Mouse (Mus musculus) midbrain, embryonic 12.5 days (tissue): Measurements from ENCODE around the gene Theg. TPM values are rescaled to one million over a fixed set of nuclear protein-coding genes. Genes with fewer than 3 reads are reported as not detected.
A peak's percentile ranks its signal among the peaks of the same experiment; 100 is the strongest.

Source experiments
- ATAC-seq: fragments of 200-750 bp; cut with Nextera tagmentation; 2 replicates; pipeline ENCODE4 v1.8.0; 2017; ENCODE audit warnings: low read depth, moderate TSS enrichment, moderate library complexity; ENCODE audit not compliant: low FRiP score
- H3K27ac ChIP-seq: fragments of 300-500 bp; sonication (generic); replicated peaks from 2 replicates; pipeline ENCODE4 v1.5.1; 2016; ENCODE audit warnings: mild to moderate bottlenecking
- H3K27me3 ChIP-seq: fragments of 300-500 bp; sonication (generic); 2 replicates; pipeline ENCODE4 v1.6.1; 2016; ENCODE audit warnings: mild to moderate bottlenecking
- H3K36me3 ChIP-seq: fragments of 300-500 bp; sonication (generic); 2 replicates; pipeline ENCODE4 v1.6.1; 2016
- H3K4me1 ChIP-seq: fragments of 300-500 bp; sonication (generic); 2 replicates; pipeline ENCODE4 v1.6.1; 2016
- H3K4me2 ChIP-seq: fragments of 300-500 bp; sonication (generic); replicated peaks from 2 replicates; pipeline ENCODE4 v1.6.1; 2016; ENCODE audit warnings: mild to moderate bottlenecking, moderate library complexity
- H3K4me3 ChIP-seq: fragments of 300-500 bp; sonication (generic); 2 replicates; pipeline ENCODE4 v1.5.1; 2016; ENCODE audit warnings: mild to moderate bottlenecking
- H3K9ac ChIP-seq: fragments of 300-500 bp; sonication (generic); replicated peaks from 2 replicates; pipeline ENCODE4 v1.6.1; 2016; ENCODE audit warnings: mild to moderate bottlenecking, moderate library complexity
- H3K9me3 ChIP-seq: fragments of 300-500 bp; sonication (generic); 2 replicates; pipeline ENCODE4 v1.6.1; 2016; ENCODE audit warnings: mild to moderate bottlenecking
- WGBS: fragments of 180-500 bp; shearing (Covaris S2); methylation state at CpG from one replicate; pipeline ENCODE4 v1.1.7; 2016; 5-methylcytosine and 5-hydroxymethylcytosine counted together
- polyA plus RNA-seq: library from polyadenylated mRNA; unstranded; fragments of >200 nt; fragmentation: Nextera tagmentation; extraction: Ambion mirVana; gene quantifications from 2 replicates; pipeline ENCODE4 v1.2.1, GENCODE M21; 2016

Theg gene
- polyA plus RNA-seq, 1 experiment from 2014 or later: not detected

DNA sequence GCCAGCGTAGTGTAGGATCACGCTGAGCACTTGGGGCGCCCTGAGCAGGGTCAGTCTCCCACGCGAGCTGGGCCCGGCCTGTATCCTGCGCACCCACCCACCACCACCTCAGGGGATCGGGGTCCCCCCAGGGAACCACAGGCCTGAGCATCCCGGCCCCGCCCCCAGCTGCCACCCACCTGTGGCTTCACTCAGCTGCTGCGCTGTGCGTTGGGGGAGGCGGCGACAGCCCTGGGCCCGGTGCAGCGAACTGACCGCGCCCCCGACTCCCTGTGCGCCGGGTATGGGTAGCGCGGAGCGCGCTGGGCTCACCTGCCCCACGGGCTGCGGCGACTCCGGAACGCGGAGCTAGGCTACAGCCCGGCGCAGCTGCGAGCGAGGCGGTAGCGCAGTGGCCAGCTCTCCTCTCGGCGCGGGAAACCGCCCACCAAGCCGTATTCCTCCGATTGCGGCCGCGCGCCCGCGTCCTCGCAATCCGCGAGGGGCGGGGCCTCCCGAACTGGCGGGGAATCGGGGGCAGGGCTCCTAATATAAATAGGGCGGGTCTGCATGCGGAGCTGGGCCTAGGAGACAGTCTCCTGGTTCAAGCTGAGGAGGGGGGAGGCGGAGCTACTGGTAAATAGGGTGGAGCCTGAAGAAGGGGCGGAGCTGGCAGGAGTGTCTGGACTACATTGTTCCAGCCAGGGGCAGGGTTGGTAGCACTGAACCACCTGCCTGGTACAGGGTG lies 26.6 kb upstream of the Theg start, which contains the start of gene C2cd4c:
Gene C2cd4c, minus strand, starts transcription at position 448 of the 727 bp plus-strand sequence.
- Histone ChIP-seq H3K4me3 (peak within 1 kb of the TSS; percentile 61), H3K9ac (peak within 1 kb of the TSS; percentile 58), H3K36me3 (no peaks in the 10 kb centered on the region), H3K4me2 (peak within 1 kb of the TSS; percentile 100), H3K27ac (no peak within 1 kb of the TSS), H3K9me3 (no peaks in the 10 kb centered on the region), H3K27me3 (peaks cover 54% of the 10 kb centered on the region), H3K4me1 (peaks cover 26% of the 10 kb centered on the region)
- 1% methylated on average over 59 of the region's 60 CpGs for WGBS
- peak; percentile 79 for ATAC-seq

DNA sequence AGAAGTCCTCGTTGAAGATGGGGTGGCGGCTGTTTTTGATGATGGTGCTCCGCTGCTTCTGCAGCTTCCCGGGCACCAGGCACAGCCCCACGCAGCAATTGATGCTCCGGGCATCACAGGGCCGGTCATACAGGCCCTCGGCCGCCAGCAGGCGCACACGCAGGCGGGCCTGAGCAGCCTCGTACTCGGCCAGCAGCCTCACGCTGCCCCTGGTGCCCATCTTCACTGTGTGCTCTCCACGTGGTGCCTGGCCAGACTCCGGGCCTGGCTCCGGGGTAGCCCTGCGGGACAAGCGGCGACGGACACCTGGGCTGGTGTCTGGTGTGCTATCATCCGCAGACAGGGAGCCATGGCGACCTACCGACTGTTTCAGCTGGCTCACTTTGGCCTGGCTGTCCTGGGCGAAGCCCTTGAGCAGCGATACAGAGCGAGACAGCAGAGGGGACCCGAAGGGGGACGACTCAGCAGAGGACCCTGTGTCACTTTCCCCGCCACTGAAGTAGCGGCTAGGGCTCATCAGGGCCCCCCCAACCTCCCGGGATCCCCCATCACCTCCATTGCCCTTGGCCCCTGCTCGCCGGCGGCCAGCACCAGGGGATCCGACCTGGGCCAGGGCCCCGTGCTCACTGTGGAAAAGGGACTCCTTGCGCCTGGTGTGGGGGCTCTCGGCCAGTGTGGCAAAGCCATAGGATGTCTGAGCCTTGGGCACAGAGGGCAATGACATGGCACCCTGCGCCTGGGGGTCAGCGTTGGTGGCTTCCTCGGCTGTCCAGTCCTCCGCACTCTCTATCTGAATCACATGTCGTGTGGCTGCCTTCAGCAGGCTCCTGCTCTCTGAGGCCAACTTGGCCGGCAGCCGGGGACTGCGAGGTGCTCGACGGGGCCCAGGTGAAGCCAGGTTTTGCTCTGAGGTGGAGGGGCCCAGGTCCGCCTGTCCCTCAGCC lies 25.3 kb upstream of the Theg start:
- Histone ChIP-seq H3K27me3 (peaks cover 59% of the 10 kb centered on the region), H3K9ac (peak overlapping the region; percentile 20; the same call in 1 of the 2 replicates), H3K9me3 (no peaks in the 10 kb centered on the region), H3K36me3 (no peaks in the 10 kb centered on the region), H3K27ac (no peak overlapping the region), H3K4me2 (peak overlapping the region; percentile 100), H3K4me1 (peaks cover 26% of the 10 kb centered on the region), H3K4me3 (peak overlapping the region; percentile 61)
- WGBS: 11% methylated on average over 51 of the region's 51 CpGs
- ATAC-seq: peak; percentile 31

GRCm38 (mm10) chr10:79611296-79611695 lies 24.2 kb upstream of the Theg start:
- Histone ChIP-seq H3K27ac (no peak overlapping the region), H3K36me3 (no peaks in the 10 kb centered on the region), H3K9ac (no peak overlapping the region), H3K27me3 (peaks cover 65% of the 10 kb centered on the region), H3K4me1 (peaks cover 26% of the 10 kb centered on the region), H3K9me3 (no peaks in the 10 kb centered on the region), H3K4me3 (no peak overlapping the region), H3K4me2 (peak overlapping the region; percentile 100; the same call in 1 of the 2 replicates)
- ATAC-seq: no peak
- WGBS: 30% methylated on average over 5 of the region's 5 CpGs

DNA sequence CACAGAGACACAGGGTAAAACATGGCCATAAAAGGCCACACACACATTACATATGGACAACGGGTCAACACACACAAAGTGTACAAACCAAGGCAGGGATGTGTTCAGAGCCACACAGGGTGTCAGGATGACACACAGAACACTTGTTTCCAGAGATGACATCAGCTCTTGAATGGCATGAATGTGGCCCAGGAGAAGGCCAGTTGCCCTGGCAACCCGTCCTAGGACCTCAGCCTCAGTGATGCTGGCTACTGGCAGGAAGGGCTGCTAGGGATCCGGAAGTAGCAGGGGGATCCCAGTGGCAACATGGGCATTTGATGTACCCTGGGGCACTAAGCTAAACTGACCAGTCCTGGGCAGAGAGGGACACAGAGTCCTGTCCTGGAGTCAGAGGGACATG lies 22.1 kb upstream of the Theg start:
- Histone ChIP-seq H3K4me3 (no peak overlapping the region), H3K9me3 (no peaks in the 10 kb centered on the region), H3K4me2 (no peak overlapping the region), H3K9ac (no peak overlapping the region), H3K36me3 (no peaks in the 10 kb centered on the region), H3K27me3 (peaks cover 60% of the 10 kb centered on the region), H3K4me1 (peaks cover 26% of the 10 kb centered on the region), H3K27ac (no peak overlapping the region)
- 71% methylated on average over 3 of the region's 3 CpGs for WGBS
- ATAC-seq: no peak

- ATAC-seq: no peak
- WGBS: 41% methylated on average over 2 of the region's 2 CpGs
These were observed 20.8 kb upstream of the Theg start for GRCm38 (mm10) chr10:79607892-79608291.

DNA sequence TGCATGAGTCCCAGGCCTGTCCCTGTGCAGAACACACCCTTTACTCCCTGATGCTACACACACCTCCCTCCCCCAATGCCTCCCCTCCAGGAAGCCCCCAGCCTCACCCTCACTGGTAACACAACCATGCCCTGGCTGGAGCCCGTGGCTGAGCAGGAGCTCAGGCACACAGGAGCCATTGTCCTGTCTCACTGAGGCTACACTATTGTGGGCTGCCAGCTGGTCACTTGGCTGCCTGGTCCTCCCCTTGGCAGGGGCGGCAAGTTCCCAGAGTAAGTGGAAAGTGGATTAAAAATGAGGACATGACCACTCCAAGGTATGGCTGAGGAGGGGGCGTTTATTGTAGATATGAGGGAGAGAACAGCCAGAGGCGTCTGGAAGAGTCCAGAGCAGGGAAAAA lies 19.4 kb upstream of the Theg start:
- ATAC-seq: no peak
- peaks cover 1% of the 10 kb centered on the region; the same call in 1 of the 2 replicates for H3K4me1 ChIP-seq
- H3K9ac ChIP-seq: no peak overlapping the region
- H3K27me3 ChIP-seq: peaks cover 34% of the 10 kb centered on the region
- H3K36me3 ChIP-seq: no peaks in the 10 kb centered on the region
- H3K27ac ChIP-seq: no peak overlapping the region
- no peak overlapping the region for H3K4me3 ChIP-seq
- H3K9me3 ChIP-seq: no peaks in the 10 kb centered on the region
- no peak overlapping the region for H3K4me2 ChIP-seq
- WGBS: 67% methylated on average over 4 of the region's 4 CpGs

More at GRCm38 (mm10) chr10:79607892-79608291, 20.8 kb upstream of the Theg start:
- Histone ChIP-seq H3K4me3 (no peak overlapping the region), H3K36me3 (no peaks in the 10 kb centered on the region), H3K9ac (no peak overlapping the region), H3K27ac (no peak overlapping the region), H3K9me3 (no peaks in the 10 kb centered on the region), H3K4me2 (no peak overlapping the region), H3K27me3 (peaks cover 47% of the 10 kb centered on the region), H3K4me1 (peaks cover 15% of the 10 kb centered on the region)

- H3K27ac ChIP-seq: no peak overlapping the region
- no peak for ATAC-seq
- no peak overlapping the region for H3K4me2 ChIP-seq
- H3K4me1 ChIP-seq: no peaks in the 10 kb centered on the region
- H3K36me3 ChIP-seq: no peaks in the 10 kb centered on the region
- H3K4me3 ChIP-seq: no peak overlapping the region
- no peak overlapping the region for H3K9ac ChIP-seq
- H3K27me3 ChIP-seq: peaks cover 38% of the 10 kb centered on the region
- 85% methylated on average over 4 of the region's 4 CpGs for WGBS
- no peaks in the 10 kb centered on the region for H3K9me3 ChIP-seq
These were observed 10.8 kb upstream of the Theg start for GRCm38 (mm10) chr10:79597936-79598230.

GRCm38 (mm10) chr10:79597051-79597935 lies 10.2 kb upstream of the Theg start:
- Histone ChIP-seq H3K4me1 (no peaks in the 10 kb centered on the region), H3K4me2 (no peak overlapping the region), H3K9me3 (no peaks in the 10 kb centered on the region), H3K4me3 (no peak overlapping the region), H3K27me3 (peaks cover 38% of the 10 kb centered on the region), H3K27ac (no peak overlapping the region), H3K36me3 (no peaks in the 10 kb centered on the region), H3K9ac (no peak overlapping the region)
- WGBS: 29% methylated on average over 13 of the region's 13 CpGs
- no peak; the same call in 1 of the 2 replicates for ATAC-seq

DNA sequence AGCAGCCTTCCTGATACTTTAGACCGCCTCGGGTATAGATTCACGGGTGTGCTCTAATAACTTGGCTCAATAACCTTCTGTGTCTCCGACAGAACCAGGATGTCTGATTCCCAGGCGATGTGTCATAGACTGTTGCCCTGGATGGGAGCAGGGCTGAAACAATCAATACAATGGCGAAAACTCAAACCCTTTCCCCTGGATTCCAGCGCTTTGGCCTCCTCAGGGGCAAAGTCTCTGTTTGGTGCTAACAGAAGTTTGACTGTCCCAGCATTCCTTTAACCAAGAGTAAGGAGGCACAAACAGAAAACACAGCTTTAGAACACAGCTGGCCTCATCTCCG lies 8.4 kb upstream of the Theg start:
- Histone ChIP-seq H3K9me3 (no peaks in the 10 kb centered on the region), H3K27me3 (peaks cover 38% of the 10 kb centered on the region), H3K4me3 (no peak overlapping the region), H3K4me2 (no peak overlapping the region), H3K27ac (no peak overlapping the region), H3K36me3 (no peaks in the 10 kb centered on the region), H3K4me1 (no peaks in the 10 kb centered on the region), H3K9ac (no peak overlapping the region)
- 0 out of 2 replicates have a peak, but pooled peaks have one; percentile 19 for ATAC-seq
- whole genome bisulfite sequencing: 61% methylated on average over 8 of the region's 8 CpGs

DNA sequence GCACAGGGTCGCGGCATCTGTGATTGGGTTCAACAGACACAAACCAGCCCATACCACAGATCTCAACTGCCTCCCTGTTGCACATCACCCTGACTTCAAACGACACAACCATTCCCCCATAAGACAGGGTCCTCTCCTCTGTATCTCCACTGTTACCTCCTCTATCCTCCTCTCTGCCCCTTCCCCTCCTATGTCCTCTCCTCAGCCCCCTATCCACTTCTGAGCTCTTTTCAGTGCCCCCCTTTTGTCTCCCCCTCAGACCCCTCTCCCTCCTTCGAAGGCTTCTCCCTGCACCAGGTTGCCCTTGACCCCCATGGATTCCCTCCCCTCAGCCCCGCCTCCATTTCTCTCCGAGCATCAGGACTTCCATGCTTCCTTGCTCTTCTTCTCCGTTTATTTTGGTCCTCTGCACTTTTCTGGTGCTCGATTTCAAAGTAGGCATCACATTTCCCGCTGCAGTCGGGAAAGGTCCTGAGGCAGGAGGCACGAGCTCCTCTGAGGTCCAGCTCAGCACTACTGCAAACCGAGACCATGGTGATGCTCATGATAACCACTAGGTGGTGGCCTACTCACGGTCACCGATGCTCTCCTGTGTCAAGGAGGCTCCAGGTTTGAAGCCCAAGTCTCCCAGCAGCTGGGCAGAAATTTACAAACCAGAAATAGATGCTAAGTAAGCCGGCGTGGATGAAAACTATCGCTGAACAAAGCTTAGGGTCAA lies 7.9 kb upstream of the Theg start:
- 19% methylated on average over 17 of the region's 17 CpGs for WGBS
- Histone ChIP-seq H3K27ac (no peak overlapping the region), H3K9ac (no peak overlapping the region), H3K4me3 (no peak overlapping the region), H3K4me1 (no peaks in the 10 kb centered on the region), H3K4me2 (no peak overlapping the region), H3K27me3 (peaks cover 38% of the 10 kb centered on the region), H3K9me3 (no peaks in the 10 kb centered on the region), H3K36me3 (no peaks in the 10 kb centered on the region)
- peak; percentile 82 for ATAC-seq

DNA sequence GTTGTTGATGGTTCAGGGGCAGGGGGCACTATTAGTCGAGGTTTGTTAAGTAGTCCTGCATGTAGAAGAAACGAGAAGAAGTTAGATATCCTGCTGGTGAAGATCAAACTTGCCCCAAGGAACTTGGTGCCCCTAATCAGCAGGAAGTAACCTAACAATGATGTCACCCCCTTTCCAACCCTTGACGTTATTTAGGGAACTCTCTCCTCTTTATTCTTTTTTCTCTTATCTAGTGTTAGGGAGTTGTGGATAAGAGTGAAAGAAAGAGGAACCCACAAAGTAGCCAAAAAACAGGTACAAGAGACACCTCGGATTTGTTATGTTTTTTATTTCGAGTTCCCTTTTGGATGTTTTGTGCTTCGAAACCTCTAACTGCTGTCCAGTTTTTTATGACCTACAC lies 7.0 kb upstream of the Theg start:
- Histone ChIP-seq H3K27me3 (peaks cover 38% of the 10 kb centered on the region), H3K4me1 (no peaks in the 10 kb centered on the region), H3K36me3 (no peaks in the 10 kb centered on the region), H3K4me2 (no peak overlapping the region), H3K9ac (no peak overlapping the region), H3K9me3 (no peaks in the 10 kb centered on the region), H3K27ac (no peak overlapping the region), H3K4me3 (no peak overlapping the region)
- no peak for ATAC-seq
- WGBS: 64% methylated on average over 6 of the region's 6 CpGs
